Mouse (Mus musculus) heart, postnatal 36 days (tissue): ENCODE measurements around the gene Fam102a. TPM values are rescaled to one million over a fixed set of nuclear protein-coding genes. Genes with fewer than 3 reads are reported as not detected.
A peak's percentile ranks its signal among the peaks of the same experiment; 100 is the strongest.
"Not testable (repeated sequence)": the region's sequence is repeated elsewhere in the genome, so short reads cannot be mapped to it uniquely, and the experiment has no call there.

Experiments used
- DNase-seq, 2 experiments: peaks; one replicate each; pipeline ENCODE4 v3.0.0; 2021 to 2022
- intact Hi-C: fragments of 180-260 bp; cut with DNase I; formaldehyde crosslinking; loops from one replicate; pipeline ENCODE4 v1.15.1; 2025
- total RNA-seq, 2 experiments: library from RNA; stranded (reverse); gene quantifications; 2 replicates each; pipeline ENCODE4 v1.2.3; 2021

Fam102a gene
- total RNA-seq, result 10 to 100 TPM in 1 of 2 experiments, 1 to 10 TPM in 1; 8.9 to 10.6 TPM

DNA sequence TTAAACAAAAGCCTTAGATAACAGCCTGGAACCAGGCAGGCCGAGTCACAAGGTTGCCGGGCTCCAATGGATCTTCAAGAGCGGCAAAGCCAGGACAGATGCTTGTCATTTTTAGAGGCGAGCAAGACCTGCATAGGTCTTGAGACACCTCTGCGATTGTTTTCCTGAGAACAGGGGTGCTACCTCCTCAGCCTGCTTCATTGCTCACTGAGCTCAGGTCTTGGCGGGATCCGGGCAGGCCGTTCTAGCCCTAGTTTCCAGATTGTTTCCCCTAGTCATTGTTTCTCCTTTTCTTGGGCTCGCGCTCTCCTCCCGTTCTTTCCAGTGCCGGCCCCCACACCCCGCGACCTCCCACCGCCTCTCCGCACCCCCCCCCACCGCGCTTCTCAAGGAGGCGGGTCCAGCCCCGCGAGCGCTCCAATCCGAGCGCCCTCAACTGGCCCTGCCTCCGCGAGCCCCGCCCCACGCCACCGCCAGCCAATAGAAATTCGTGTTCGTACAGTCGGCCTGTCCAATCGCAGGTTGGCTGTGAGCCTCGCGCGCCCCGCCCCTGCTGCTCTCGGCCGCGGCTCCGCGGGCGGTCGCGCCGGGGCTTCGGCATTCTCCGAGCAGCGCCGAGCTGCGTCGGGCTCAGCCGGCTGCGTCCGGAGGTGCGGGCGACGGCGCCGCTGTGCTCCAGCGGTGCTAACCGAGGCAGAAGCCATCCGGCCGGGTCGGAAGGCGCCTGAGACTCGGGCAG is at the start of gene Fam102a:
Gene Fam102a, plus strand, starts transcription at position 600 of the 739 bp plus-strand sequence.
- peak; percentile 98 for DNase-seq
- intact Hi-C loops, result loop anchor here (2.0 kb wide), 2 partner anchors 24 to 48 kb away; no protein-coding TSS in a partner anchor

- intact Hi-C loops, result loop anchor here (2.0 kb wide), 2 partner anchors 49 to 133 kb away; partner anchors contain the start of genes Ciz1, Dnm1 and Fam102a
- DNase-seq, result no peak
Observed at GRCm38 (mm10) chr2:32485751-32486150, 49.4 kb upstream of the Fam102a start.

- no peak for DNase-seq
- intact Hi-C loops, result loop anchor here (2.0 kb wide), 2 partner anchors 49 to 133 kb away; partner anchors contain the start of genes Ciz1, Dnm1 and Fam102a
Observed at GRCm38 (mm10) chr2:32486155-32486554, 49.0 kb upstream of the Fam102a start.

- intact Hi-C loops, result loop anchor here (1.0 to 2.0 kb wide), 3 partner anchors 48 to 134 kb away; partner anchors contain the start of genes Ciz1, Dnm1 and Fam102a
- peak; percentile 91 to 94 for DNase-seq
Observed at GRCm38 (mm10) chr2:32487124-32487623, 48.0 kb upstream of the Fam102a start.

GRCm38 (mm10) chr2:32488679-32489078 is 46.5 kb upstream of the Fam102a start:
- intact Hi-C loops, result loop anchor here (1.0 kb wide), 1 partner anchor 78 kb away; no protein-coding TSS in a partner anchor
- DNase-seq, result peak; percentile 81

GRCm38 (mm10) chr2:32490730-32491129 is 44.4 kb upstream of the Fam102a start:
- DNase-seq, intact Hi-C loops: not testable (repeated sequence)

- no peak for DNase-seq
- intact Hi-C loops, result no loop called here
Observed at GRCm38 (mm10) chr2:32492661-32493060, 42.5 kb upstream of the Fam102a start.

DNA sequence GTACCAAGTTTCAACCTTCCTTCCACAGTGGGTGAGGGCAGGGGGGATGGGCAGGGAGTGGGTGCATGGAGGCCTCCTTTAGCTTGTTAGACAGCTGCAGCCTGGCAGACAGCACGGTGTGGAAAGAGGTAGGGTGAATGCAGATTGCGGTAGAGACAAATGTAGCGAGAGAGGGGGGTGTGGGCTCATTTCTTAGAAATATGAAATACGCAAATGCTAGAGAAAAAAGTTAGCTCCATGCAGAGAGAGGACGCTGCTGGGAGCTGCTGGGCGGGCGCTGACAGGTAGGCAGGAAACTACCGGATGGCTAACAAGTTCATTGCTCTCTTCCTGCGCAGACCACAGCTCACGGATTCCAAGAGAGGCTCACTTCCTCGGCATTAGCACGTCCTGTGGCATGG is 41.8 kb upstream of the Fam102a start:
- intact Hi-C loops, result no loop called here
- no peak for DNase-seq

GRCm38 (mm10) chr2:32494522-32494921 is 40.6 kb upstream of the Fam102a start:
- DNase-seq, result no peak
- intact Hi-C loops, result no loop called here

GRCm38 (mm10) chr2:32495185-32495726 is 39.9 kb upstream of the Fam102a start:
- intact Hi-C loops, result no loop called here
- DNase-seq, result peak; percentile 36 to 43

- no peak for DNase-seq
- intact Hi-C loops, result no loop called here
Observed at GRCm38 (mm10) chr2:32496190-32496589, 38.9 kb upstream of the Fam102a start.

DNA sequence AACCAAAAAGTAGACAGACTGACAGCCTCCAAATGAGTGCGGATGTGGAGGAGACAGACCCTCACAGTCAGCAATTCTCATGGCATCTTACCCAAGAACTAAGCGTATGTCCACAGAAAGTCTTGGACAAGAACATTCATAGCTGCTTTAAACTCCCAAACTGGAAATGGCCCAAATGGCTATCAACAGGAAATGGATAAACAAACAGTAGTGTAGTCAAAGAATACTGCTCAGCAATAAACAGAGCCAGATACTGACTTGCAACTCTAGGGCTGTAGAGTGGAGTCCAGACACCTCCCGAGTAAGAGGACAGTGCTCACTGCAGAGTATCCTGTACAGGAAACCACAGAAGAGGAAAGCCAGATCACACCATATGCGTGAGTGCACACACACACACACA is 35.8 kb upstream of the Fam102a start:
- intact Hi-C loops, result no loop called here
- DNase-seq, result no peak

DNA sequence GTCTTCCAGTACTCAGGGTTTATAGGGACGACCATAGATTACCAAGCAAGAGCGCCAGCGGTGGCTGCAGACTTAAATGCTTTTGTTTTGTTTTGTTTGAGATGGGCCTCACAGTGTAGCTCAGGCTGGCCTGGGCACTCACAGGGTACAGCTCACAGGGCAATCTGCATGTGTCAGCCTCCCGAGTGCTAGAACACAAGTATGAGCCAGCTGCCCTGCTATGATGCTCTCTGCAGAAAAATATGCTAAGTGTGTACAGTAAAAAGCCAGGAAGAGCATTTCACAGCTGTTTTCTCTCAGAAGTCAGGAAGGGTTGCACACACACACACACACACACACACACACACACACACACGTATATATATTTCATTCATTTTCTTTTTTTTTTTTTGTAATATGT is 34.7 kb upstream of the Fam102a start:
- DNase-seq, result no peak
- intact Hi-C loops, result no loop called here

DNA sequence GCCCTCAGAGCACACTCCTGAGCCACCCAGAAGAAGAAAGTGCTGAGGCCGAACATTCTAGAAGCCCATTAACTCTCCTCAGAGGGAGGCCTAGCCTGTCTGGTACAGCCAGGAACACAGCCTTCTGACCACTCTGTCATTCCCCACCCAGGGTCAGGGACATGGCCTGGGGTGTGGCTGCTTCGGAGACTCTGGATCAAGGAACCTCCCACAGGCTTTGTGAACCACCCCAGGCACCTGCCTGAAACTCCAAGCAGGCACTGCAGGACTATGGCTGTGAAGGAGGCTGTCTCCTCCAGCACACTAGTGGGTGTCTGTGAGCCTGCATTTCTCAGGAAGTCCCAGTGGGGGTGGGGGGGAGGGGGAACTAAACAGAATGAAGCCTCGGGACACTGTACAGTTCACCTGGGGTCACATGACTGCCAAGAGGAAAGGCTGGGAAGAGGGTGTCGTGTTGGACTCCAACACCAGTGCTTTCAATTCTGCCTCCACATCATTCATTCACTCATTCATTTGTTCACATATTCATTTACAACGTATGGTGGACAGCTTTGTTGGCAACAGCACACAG is 33.3 kb upstream of the Fam102a start:
- no peak for DNase-seq
- intact Hi-C loops, result no loop called here

DNA sequence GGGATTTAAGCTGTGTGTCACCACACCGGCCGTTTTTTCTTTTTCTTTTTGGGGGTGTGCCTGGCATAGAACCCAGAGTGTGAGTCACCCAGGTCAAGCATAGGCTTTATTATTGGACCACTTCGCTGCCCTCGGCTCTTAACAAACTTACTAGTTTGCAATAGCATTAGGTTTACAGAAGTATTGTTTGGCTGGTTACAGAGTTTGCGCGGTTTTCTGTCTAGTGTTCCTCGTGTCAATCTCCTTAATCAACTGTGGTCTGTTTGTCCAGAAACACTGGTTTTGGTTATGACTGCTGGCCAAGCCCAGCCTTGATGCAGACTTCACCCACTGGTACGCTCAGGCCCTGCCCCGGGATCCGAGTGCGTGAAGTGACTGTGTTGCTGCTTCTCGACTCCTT is 32.3 kb upstream of the Fam102a start:
- intact Hi-C loops, result no loop called here
- DNase-seq, result no peak

GRCm38 (mm10) chr2:32503588-32503987 is 31.5 kb upstream of the Fam102a start:
- no peak for DNase-seq
- intact Hi-C loops, result no loop called here

- DNase-seq, result no peak
- intact Hi-C loops, result no loop called here
Observed at GRCm38 (mm10) chr2:32505536-32505935, 29.6 kb upstream of the Fam102a start.

- peak; percentile 41 for DNase-seq
- intact Hi-C loops, result no loop called here
Observed at GRCm38 (mm10) chr2:32506673-32507668, 28.2 kb upstream of the Fam102a start.

DNA sequence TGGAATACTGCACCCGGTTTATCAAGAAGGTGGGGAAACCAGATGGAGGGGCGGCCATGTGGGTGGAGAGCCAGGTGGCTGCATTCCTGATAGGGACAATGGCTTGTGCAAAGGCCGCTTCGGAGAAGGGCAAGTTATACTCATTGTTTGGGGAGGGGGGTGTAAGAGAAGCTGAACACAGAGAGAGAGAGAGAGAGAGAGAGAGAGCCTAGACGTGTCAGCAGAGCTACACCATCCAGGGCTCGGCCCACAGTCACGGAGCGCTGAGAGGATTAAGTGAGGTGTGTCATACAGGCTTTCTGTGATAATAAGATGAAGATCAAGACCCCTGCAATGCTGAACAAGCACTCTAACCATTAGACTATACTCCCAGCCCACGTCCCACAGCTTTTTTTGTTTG is 27.2 kb upstream of the Fam102a start:
- no peak for DNase-seq
- intact Hi-C loops, result no loop called here

GRCm38 (mm10) chr2:32509287-32509686 is 25.8 kb upstream of the Fam102a start:
- DNase-seq, result peak; percentile 56 to 65
- intact Hi-C loops, result no loop called here
